Mouse (Mus musculus) right cerebral cortex, postnatal 4 days (tissue): ENCODE results near the gene Xrcc5.

Source experiments
- DNase-seq: peaks from one replicate; pipeline ENCODE4 v3.0.0-alpha.2; 2022

Xrcc5 gene

GRCm38 (mm10) chr1:72307317-72307798 is at the start of gene Xrcc5:
TSS of gene Xrcc5 (plus strand) at chr1:72307421.
- DNase-seq, result peak; percentile 89

DNA sequence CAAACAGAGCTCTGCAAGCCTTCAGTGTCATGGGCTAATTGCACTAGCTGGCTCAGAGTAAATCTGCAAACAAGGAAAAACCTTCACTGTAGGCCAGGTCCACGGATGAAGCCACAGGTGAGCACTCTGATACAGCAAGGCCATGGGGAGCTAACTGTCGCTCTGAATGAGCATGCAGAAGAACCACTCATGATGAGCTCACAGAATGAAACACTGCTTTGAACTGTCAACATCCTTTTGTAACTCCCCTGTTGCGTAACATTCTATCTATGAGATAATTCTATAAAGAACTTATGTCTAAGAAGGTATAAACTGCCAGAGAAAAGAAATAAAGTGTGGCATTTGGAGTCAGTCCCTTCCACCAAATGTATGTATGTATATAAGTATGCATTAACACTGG is 44.1 kb upstream of the Xrcc5 start:
- DNase-seq, result no peak

- DNase-seq, result no peak
Observed at GRCm38 (mm10) chr1:72278085-72278484, 29.1 kb upstream of the Xrcc5 start.

DNA sequence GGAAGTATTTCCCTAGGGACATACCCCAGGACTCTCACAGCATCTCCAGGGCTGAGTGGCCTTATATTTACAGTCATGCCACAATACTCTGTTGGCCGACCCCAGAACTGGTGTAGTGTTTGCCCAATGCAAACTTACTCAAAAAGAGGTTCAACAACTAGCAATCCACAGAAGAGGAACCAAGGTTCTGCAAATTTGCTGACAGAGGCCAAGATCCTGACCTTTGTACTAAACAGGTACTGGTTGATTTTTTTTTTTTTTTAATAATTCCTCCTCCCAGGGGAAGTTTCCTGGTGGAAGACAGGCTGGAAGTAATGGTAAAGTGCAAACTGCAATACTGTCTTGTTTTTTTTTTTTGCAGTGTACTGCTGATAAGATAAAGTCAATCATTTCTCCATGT is 24.6 kb upstream of the Xrcc5 start:
- no peak for DNase-seq

GRCm38 (mm10) chr1:72283992-72284485 is 23.2 kb upstream of the Xrcc5 start, which contains the start of the genes Pecr and Tmem169:
TSS of gene Pecr (minus strand) at chr1:72284314.
TSS of gene Tmem169 (plus strand) at chr1:72284369.
- peak; percentile 89 for DNase-seq

DNA sequence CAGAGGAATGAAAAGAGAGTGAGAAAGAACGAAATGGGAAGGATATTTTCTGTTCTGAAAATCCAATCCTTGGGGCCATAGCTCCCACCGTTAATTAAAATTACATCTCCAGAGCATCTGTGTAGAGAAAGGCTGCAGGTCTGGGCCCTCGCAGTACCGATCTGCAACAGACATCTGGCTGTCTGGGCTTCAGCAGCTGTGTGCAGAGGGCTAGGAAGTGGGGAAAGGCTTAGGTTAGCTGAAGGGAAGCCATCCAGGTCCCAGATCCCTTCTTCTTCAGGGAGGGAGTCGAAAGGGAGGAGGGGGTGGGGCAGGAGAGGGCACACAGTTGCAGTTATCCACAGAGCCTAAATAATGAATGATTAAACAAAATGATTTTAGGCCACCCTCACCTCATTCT is 22.7 kb upstream of the Xrcc5 start:
- DNase-seq, result peak; percentile 33

DNA sequence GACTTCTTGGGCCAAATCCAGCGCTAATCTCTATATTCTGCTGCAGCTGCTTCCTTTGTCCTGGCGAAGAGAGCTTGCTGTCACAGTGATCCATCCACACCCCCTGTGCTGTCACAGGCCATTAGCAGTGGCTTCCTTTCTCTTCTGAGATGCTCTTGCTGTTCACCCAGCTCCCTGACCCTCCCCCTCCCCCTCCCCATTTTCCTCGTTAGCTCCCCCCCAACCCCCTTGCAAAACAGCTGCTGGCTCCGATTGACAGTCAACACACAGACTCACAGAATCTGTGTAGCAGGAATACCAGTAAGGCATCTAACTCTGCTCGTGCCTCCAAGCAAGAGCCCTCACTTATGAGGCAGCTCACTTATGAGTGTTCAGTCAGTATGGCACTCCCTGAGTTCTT is 20.3 kb upstream of the Xrcc5 start:
- peak; percentile 22 for DNase-seq

- DNase-seq, result no peak
Observed at GRCm38 (mm10) chr1:72287893-72288292, 19.3 kb upstream of the Xrcc5 start.

DNA sequence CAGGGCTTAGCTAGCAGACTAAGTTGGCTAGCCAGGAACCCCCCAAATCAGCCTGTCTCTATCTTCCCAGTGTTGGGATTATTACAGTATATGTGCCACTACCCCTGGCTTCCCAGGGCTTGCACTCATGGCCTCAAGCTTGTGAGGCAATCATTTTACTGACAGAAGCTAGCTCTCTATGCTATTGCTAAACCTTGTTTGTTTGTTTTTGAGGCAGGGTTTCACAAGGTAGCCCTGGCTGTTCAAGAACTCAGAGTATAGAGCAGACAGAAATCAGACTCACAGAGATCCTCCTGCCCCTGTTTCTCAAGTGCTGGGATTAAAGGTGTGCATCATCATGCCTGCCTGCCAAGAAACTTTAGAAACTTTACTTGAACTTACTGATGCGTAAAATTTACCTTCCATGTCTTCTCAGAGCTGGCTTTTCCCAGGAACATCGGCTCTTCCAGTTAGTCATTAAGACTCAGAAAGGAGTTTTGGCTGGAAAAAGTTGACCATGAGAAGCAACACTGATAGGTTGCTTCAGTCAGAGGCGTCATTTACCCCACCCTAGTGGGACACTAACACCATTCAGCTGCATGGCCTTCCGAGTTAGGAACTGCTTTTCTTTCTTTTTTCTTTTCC is 18.6 kb upstream of the Xrcc5 start:
- DNase-seq, result no peak

DNA sequence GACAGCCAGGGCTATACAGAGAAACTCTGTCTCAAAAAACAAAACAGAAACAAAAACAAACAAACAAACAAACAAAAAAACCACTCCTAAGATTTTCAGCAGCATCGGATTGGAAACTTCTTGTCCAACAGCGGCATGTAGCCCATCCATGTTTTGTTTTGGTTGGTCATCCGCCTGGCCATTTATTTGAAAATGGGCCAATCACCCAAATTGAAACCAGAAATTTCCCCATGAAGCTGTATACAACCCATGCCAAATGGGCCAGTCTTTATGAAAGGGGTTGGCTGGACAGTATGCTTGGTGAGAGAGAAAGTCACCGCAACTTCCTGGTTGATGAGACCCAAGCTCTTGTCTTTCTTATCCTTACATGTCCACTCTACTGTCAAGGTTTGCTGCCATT is 16.3 kb upstream of the Xrcc5 start:
- no peak for DNase-seq

GRCm38 (mm10) chr1:72291421-72291820 is 15.8 kb upstream of the Xrcc5 start:
- no peak for DNase-seq

DNA sequence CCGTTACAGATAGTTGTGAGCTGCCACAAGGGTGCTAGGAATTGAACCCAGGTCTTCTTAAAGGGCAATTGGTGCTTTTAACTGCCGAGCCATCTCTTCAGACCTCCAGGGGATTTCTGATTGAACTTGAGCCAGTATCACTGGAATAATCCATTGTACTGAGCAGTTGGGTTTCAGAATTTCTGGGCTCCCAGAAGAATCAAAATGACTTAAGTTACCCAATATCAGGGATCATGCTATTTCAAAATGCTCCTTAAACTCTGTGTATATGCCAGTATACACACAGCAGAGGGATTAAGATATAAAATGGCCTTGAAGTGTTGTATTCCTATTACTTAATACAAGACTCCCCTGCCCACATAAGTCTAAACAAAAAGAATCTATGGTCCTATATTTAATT is 15.3 kb upstream of the Xrcc5 start:
- DNase-seq, result no peak

GRCm38 (mm10) chr1:72293869-72294663 is 13.2 kb upstream of the Xrcc5 start:
- no peak for DNase-seq

DNA sequence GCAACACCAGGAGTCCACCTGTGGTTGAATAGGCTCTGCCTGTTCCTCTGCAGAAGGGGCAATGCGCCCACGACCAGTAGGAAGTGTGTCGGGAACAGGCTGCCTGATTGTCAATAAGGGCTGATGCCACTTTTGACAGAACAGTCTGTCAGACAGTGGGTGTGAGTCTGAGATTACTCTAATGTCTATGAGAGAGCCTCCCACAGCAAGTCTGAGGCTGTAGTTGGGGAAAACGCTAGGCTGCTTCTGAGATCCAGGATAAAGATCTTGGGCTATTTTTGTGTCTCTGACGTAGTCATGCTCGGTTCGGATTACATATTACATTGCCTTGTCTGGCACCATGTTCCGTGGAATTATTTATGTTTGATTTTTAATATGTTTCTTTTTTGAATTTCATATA is 11.5 kb upstream of the Xrcc5 start:
- DNase-seq, result no peak

DNA sequence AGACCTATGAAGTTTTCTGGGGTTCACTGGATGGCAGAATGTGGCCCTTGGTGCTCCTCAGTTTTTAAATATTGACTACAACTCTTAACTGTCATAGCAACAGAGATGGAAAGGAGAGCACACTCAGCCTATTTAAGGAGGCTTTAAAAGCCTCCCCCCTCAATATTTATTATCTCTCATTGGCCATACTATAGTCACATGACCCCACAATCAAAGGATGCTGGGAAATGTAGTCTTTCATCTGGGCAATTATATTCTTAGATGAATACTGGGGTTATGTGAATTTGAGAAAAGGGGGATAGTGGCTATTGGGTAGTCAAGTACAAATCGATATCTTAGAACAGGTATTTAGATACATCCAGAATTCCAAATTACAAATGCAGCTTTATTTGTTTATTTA is 5.4 kb upstream of the Xrcc5 start:
- DNase-seq, result no peak

GRCm38 (mm10) chr1:72306241-72306640 is 980 bp upstream of the Xrcc5 start:
- no peak for DNase-seq

DNA sequence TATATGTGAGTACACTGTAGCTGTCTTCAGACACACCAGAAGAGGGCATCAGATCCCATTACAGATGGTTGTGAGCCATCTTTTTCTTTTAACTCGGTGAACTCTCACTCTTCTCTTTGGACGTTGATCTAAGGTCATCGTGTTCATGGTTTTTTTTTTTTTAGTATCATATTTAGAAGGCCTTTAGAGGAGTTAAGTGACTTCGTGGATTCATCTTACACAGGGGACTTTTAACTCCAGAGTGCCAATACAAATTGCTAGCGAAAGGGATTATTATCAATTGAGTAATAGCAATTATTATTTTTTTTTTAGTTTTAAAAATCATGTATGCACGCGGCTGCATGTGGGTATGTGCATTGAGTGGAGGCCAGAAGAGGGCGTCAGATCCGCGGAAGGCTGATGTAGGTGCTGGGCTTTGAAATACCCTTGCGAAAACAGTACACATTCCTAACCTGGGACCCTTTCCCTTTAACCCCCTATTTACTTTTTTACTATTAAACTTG is 491 bp upstream of the Xrcc5 start:
- peak; percentile 53 for DNase-seq

DNA sequence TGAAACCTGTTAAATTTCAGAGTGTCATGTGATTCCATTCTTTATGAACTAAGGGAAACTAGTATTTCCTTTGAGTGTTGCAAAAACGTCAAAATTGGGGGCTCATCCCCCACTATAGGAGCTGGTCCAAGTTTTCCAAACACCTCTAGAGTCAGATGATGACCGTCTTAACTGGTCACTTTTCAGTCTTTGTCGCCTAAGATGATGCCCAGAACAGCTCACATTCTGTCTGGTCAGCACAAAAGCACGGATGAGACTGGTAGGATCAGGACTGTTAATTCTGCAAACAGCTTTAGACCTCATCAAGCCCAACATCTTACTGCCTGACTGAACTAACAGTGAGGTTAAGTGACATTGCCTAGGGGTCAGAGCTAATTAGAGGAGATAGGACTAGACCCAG is 1.7 kb downstream of the Xrcc5 start:
- no peak for DNase-seq

- no peak for DNase-seq
Observed at GRCm38 (mm10) chr1:72309744-72310424, 2.7 kb downstream of the Xrcc5 start.

- no peak for DNase-seq
Observed at GRCm38 (mm10) chr1:72312701-72313398, 5.6 kb downstream of the Xrcc5 start.

- no peak for DNase-seq
Observed at GRCm38 (mm10) chr1:72313399-72314039, 6.3 kb downstream of the Xrcc5 start.

GRCm38 (mm10) chr1:72315447-72315846 is 8.2 kb downstream of the Xrcc5 start:
- no peak for DNase-seq
